Mouse (Mus musculus) heart, adult 2 months (tissue): ENCODE results near the gene Evi5l. TPM values are rescaled to one million over a fixed set of nuclear protein-coding genes. Genes with fewer than 3 reads are reported as not detected.
A peak's percentile ranks its signal among the peaks of the same experiment; 100 is the strongest.

Experiments
- DNase-seq, 2 experiments: peaks; one replicate each; pipeline ENCODE4 v3.0.0; 2021
- H3K27ac ChIP-seq: fragments of 200-600 bp; 2 replicates; pipeline ENCODE4 v1.8.1; 2022
- H3K27me3 ChIP-seq: fragments of 200-500 bp; 2 replicates; pipeline ENCODE4 v1.6.1; 2012; ENCODE audit warnings: mild to moderate bottlenecking, low read length, inconsistent platforms, mixed read lengths; ENCODE audit not compliant: control insufficient read depth, insufficient read depth
- H3K36me3 ChIP-seq: fragments of 200-500 bp; 2 replicates; pipeline ENCODE4 v1.6.1; 2012; ENCODE audit warnings: low read length, inconsistent platforms; ENCODE audit not compliant: control insufficient read depth, insufficient read depth
- H3K4me1 ChIP-seq: fragments of 200-500 bp; 2 replicates; pipeline ENCODE4 v1.6.1; 2011; ENCODE audit warnings: low read length; ENCODE audit not compliant: control insufficient read depth, insufficient read depth
- H3K4me3 ChIP-seq: fragments of 200-600 bp; 2 replicates; pipeline ENCODE4 v1.8.1; 2022
- H3K79me2 ChIP-seq: fragments of 200-500 bp; replicated peaks from 2 replicates; pipeline ENCODE4 v1.6.1; 2012; ENCODE audit warnings: mild to moderate bottlenecking, inconsistent platforms, low read length, moderate library complexity, mixed read lengths; ENCODE audit not compliant: control insufficient read depth, insufficient read depth
- H3K9ac ChIP-seq: fragments of 200-500 bp; 2 replicates; pipeline ENCODE4 v1.6.1; 2012; ENCODE audit warnings: low read depth, mild to moderate bottlenecking, control low read depth, inconsistent platforms, low read length, mixed read lengths
- CTCF ChIP-seq: fragments of 200-600 bp; IDR thresholded peaks from 2 replicates; pipeline ENCODE4 v1.8.1; 2022; ENCODE audit warnings: antibody characterized with exemption, mild to moderate bottlenecking, moderate library complexity
- EP300 ChIP-seq: fragments of 200-500 bp; IDR thresholded peaks from 2 replicates; pipeline ENCODE4 v1.6.1; 2011; ENCODE audit warnings: low read depth, low read length, control low read depth; ENCODE audit not compliant: insufficient read depth
- POLR2A ChIP-seq: fragments of 200-500 bp; IDR thresholded peaks from 2 replicates; pipeline ENCODE4 v1.6.1; 2011; ENCODE audit warnings: mild to moderate bottlenecking, low read depth, low read length, control low read depth; ENCODE audit not compliant: insufficient read depth
- WGBS: fragments of 180-500 bp; shearing (Covaris S2); methylation state at CpG from one replicate; pipeline ENCODE4 v1.1.7; 2018; 5-methylcytosine and 5-hydroxymethylcytosine counted together
- intact Hi-C: fragments of 180-260 bp; cut with DNase I; formaldehyde crosslinking; loops from one replicate; pipeline ENCODE4 v1.15.1; 2025
- polyA plus RNA-seq: library from polyadenylated mRNA; depleted of rRNA; stranded (reverse); fragments of >200 nt; gene quantifications from 2 replicates; pipeline ENCODE4 v1.2.3, GENCODE M21; 2012
- total RNA-seq, 2 experiments: library from RNA; stranded (reverse); gene quantifications; 2 replicates each; pipeline ENCODE4 v1.2.3; 2021

Evi5l gene
- total and polyA plus RNA-seq, 3 experiments = 20.2 to 22.3 (median 20.6) TPM

DNA sequence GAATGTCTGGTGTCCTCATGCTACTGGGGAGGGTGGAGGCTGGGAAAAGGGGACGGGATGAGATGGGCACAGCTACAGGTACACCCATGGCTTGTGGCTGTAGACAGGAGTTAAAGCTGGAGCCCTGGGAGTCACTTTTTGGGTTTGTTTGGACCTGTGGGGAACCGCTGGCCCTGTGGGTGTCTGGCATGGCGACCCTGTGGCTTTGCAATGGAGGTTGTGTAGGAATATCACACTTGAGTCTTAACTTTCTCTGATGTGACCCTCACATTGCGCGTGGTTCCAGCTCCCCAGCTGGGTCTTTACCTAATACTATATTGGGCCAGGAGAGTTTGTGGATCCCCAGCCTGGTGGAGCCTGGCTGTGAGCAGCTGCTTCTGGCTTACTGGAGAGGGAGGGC lies 78.7 kb downstream of the Evi5l start:
- Histone ChIP-seq H3K27me3 (no peaks in the 10 kb centered on the region), H3K36me3 (no peaks in the 10 kb centered on the region; the same call in 1 of the 2 replicates), H3K9ac (no peak overlapping the region), H3K27ac (no peak overlapping the region), H3K4me3 (no peak overlapping the region), H3K79me2 (no peaks in the 10 kb centered on the region), H3K4me1 (no peaks in the 10 kb centered on the region; the same call in 1 of the 2 replicates)
- no peak for DNase-seq
- intact Hi-C loops = no loop called here
- 94% methylated on average over 5 of the region's 5 CpGs for WGBS
- TF ChIP-seq CTCF (no peak), EP300 (no peak), POLR2A (no peak)

GRCm38 (mm10) chr8:4245737-4246136 lies 79.4 kb downstream of the Evi5l start:
- no peak for DNase-seq
- Histone ChIP-seq H3K4me1 (no peaks in the 10 kb centered on the region), H3K79me2 (no peaks in the 10 kb centered on the region), H3K9ac (no peak overlapping the region), H3K36me3 (no peaks in the 10 kb centered on the region), H3K4me3 (no peak overlapping the region), H3K27me3 (no peaks in the 10 kb centered on the region), H3K27ac (no peak overlapping the region)
- 86% methylated on average over 13 of the region's 13 CpGs for WGBS
- no peak for TF ChIP-seq EP300
- no peak for TF ChIP-seq POLR2A
- TF ChIP-seq CTCF = no peak
- intact Hi-C loops = no loop called here

DNA sequence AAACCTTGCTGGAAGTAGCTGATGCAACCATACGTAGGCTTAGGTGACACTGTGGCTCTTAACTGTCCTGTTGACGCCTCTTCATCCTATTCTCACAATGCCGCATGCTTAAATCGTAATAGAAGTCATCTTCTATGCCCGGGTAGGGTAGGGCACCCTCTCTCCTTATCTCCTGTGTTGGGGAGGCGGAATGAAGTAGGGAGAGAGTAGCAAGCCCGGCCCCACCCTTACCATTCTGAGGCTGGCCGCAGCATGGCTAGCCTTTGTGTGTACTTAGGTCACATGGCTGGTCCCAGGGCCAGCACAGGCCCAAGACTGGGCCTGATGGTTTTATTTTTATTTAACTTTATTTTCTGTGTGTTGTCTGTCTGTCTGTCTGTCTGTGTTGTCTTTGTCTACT lies 80.9 kb downstream of the Evi5l start:
- intact Hi-C loops = no loop called here
- H3K9ac ChIP-seq = no peak overlapping the region
- H3K4me1 ChIP-seq = no peaks in the 10 kb centered on the region
- no peak overlapping the region for H3K27ac ChIP-seq
- H3K79me2 ChIP-seq = no peaks in the 10 kb centered on the region
- DNase-seq = no peak
- 85% methylated on average over 8 of the region's 8 CpGs for WGBS
- no peak for TF ChIP-seq CTCF
- no peak for TF ChIP-seq EP300
- TF ChIP-seq POLR2A = no peak
- H3K27me3 ChIP-seq = no peaks in the 10 kb centered on the region
- no peaks in the 10 kb centered on the region for H3K36me3 ChIP-seq
- no peak overlapping the region for H3K4me3 ChIP-seq

- no peak within 1 kb of the TSS for H3K4me3 ChIP-seq
- WGBS = 86% methylated on average over 15 of the region's 15 CpGs
Observed at GRCm38 (mm10) chr8:4247951-4248540, 81.7 kb downstream of the Evi5l start, which contains the start of gene Tgfbr3l. Gene Tgfbr3l, plus strand, starts transcription at chr8:4248214.

DNA sequence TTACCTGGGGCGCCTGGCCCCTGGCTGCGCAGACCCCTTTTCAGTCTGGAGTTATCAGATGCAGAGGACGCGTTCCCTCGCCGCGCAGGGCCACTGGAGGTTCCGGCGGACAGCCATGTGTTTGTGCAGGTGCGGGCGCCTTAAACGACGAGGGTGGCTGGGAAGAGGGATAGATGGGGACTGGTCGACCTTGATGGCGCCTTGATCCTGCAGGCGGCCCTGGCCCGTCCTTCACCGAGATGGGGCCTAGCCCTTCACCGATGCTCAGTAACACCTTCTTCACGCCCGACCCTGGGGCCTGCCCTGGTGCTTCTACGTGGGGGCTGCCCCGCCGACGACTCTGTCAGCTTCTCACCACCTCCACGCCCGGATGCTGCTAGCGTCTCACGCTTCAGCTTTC lies 82.8 kb downstream of the Evi5l start:
- DNase-seq = peak in 1 of 2 experiments; percentile 33
- no peaks in the 10 kb centered on the region for H3K27me3 ChIP-seq
- H3K79me2 ChIP-seq = 0 out of 2 replicates have a peak, but pooled peaks cover 2% of the 10 kb centered on the region
- no peaks in the 10 kb centered on the region for H3K36me3 ChIP-seq
- intact Hi-C loops = no loop called here
- H3K27ac ChIP-seq = no peak overlapping the region; the same call in 1 of the 2 replicates
- H3K4me1 ChIP-seq = peaks cover 5% of the 10 kb centered on the region
- TF ChIP-seq CTCF = no peak
- TF ChIP-seq POLR2A = no peak
- no peak for TF ChIP-seq EP300
- WGBS = 25% methylated on average over 29 of the region's 29 CpGs
- H3K4me3 ChIP-seq = no peak overlapping the region
- H3K9ac ChIP-seq = peak overlapping the region; percentile 40

More at GRCm38 (mm10) chr8:4247951-4248540, 81.7 kb downstream of the Evi5l start, which contains the start of gene Tgfbr3l:
- H3K36me3 ChIP-seq = no peaks in the 10 kb centered on the region
- TF ChIP-seq EP300 (no peak), POLR2A (no peak), CTCF (no peak)
- no peak within 1 kb of the TSS for H3K27ac ChIP-seq
- no peak for DNase-seq
- H3K27me3 ChIP-seq = no peaks in the 10 kb centered on the region
- H3K9ac ChIP-seq = no peak within 1 kb of the TSS; the same call in 1 of the 2 replicates
- H3K4me1 ChIP-seq = peaks cover 2% of the 10 kb centered on the region
- H3K79me2 ChIP-seq = no peaks in the 10 kb centered on the region
- intact Hi-C loops = no loop called here

- H3K4me1 ChIP-seq = peaks cover 5% of the 10 kb centered on the region
- H3K27me3 ChIP-seq = no peaks in the 10 kb centered on the region
- no peaks in the 10 kb centered on the region for H3K36me3 ChIP-seq
- H3K27ac ChIP-seq = no peak overlapping the region
- WGBS = 44% methylated on average over 26 of the region's 26 CpGs
- H3K4me3 ChIP-seq = no peak overlapping the region
- TF ChIP-seq EP300 = 0 out of 2 replicates have a peak, but pooled peaks have one; percentile 22
- TF ChIP-seq CTCF = peak; percentile 96
- TF ChIP-seq POLR2A = no peak
- H3K79me2 ChIP-seq = 0 out of 2 replicates have a peak, but pooled peaks cover 2% of the 10 kb centered on the region
- no peak overlapping the region for H3K9ac ChIP-seq
- intact Hi-C loops = loop anchor here (2.0 to 5.0 kb wide), 4 partner anchors 58 to 267 kb away; no protein-coding TSS in a partner anchor
- peak; percentile 82 to 87 for DNase-seq
Observed at GRCm38 (mm10) chr8:4250306-4250970, 84.1 kb downstream of the Evi5l start.
